Mouse (Mus musculus) thymus, adult 2 months (tissue): Measurements from ENCODE around the gene Sfi1.
"Not testable (repeated sequence)": the region's sequence is repeated elsewhere in the genome, so short reads cannot be mapped to it uniquely, and the experiment has no call there.

ENCODE experiments used
- CTCF ChIP-seq: fragments of 200-500 bp; IDR thresholded peaks from 2 replicates; pipeline ENCODE4 v1.5.1; 2012; ENCODE audit warnings: mild to moderate bottlenecking, control low read depth, low read length, moderate library complexity, borderline replicate concordance; ENCODE audit not compliant: control insufficient read depth, poor library complexity, insufficient read depth; ENCODE audit errors: extremely low read depth
- POLR2A ChIP-seq: fragments of 200-500 bp; IDR thresholded peaks from 2 replicates; pipeline ENCODE4 v1.6.1; 2012; ENCODE audit warnings: mild to moderate bottlenecking, low read length, control low read depth, moderate library complexity; ENCODE audit not compliant: control insufficient read depth, poor library complexity, insufficient read depth; ENCODE audit errors: extremely low read depth

DNA sequence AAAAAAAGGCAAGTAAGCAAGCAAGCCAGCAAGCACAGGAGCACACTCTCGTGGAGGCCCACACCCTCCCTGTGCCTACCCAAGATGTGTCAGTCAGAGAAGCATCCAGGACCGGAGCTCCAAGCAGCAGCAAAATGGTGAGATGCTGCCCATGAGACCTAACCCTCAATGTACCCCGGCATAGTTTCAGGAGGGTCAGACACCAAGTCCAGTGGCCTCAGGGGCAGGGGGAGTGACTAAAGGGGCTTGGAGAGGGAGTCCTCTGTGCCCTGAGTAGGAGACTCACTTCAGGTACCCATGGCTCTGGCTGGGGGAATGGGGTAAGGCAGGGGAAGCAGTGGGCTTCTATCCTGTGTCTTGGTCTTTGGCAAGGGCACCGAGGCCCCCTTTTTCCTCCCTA lies 67.3 kb downstream of the Sfi1 start:
- TF ChIP-seq POLR2A, CTCF: not testable (repeated sequence)
